Mouse (Mus musculus) bone marrow macrophage, adult 2 months (primary cell): ENCODE results near the gene Serpina10. TPM values are rescaled to one million over a fixed set of nuclear protein-coding genes. Genes with fewer than 3 reads are reported as not detected.
"Not testable (repeated sequence)": the region's sequence is repeated elsewhere in the genome, so short reads cannot be mapped to it uniquely, and the experiment has no call there.

Experiments used
- H3K27ac ChIP-seq: 2 replicates; pipeline ENCODE4 v1.5.1; 2012; ENCODE audit warnings: low read depth, low read length; ENCODE audit not compliant: insufficient read depth
- H3K4me1 ChIP-seq: 2 replicates; pipeline ENCODE4 v1.6.1; 2012; ENCODE audit warnings: low read length; ENCODE audit not compliant: control insufficient read depth, insufficient read depth
- H3K4me3 ChIP-seq: 2 replicates; pipeline ENCODE4 v1.5.1; 2012; ENCODE audit warnings: mild to moderate bottlenecking, low read length, moderate library complexity; ENCODE audit not compliant: insufficient read depth
- CTCF ChIP-seq: IDR thresholded peaks from 2 replicates; pipeline ENCODE4 v1.5.1; 2012; ENCODE audit warnings: low read depth, mild to moderate bottlenecking, low read length, moderate library complexity
- POLR2A ChIP-seq: IDR thresholded peaks from 2 replicates; pipeline ENCODE4 v1.6.1; 2012; ENCODE audit warnings: mild to moderate bottlenecking, low read depth, low read length, borderline replicate concordance
- polyA plus RNA-seq: library from polyadenylated mRNA; stranded (reverse); fragments of >200 nt; gene quantifications from 2 replicates; pipeline ENCODE4 v1.2.4, GENCODE M21; 2012; ENCODE audit not compliant: missing spikeins, insufficient read depth, insufficient read length

The Serpina10 gene
- polyA plus RNA-seq, 1 experiment, result not detected

- TF ChIP-seq POLR2A (no peak), CTCF (no peak)
- Histone ChIP-seq H3K4me1 (no peaks in the 10 kb centered on the region), H3K27ac (no peak overlapping the region), H3K4me3 (no peak overlapping the region)
These were observed 3.2 kb upstream of the Serpina10 start for GRCm38 (mm10) chr12:103634430-103634829.

DNA sequence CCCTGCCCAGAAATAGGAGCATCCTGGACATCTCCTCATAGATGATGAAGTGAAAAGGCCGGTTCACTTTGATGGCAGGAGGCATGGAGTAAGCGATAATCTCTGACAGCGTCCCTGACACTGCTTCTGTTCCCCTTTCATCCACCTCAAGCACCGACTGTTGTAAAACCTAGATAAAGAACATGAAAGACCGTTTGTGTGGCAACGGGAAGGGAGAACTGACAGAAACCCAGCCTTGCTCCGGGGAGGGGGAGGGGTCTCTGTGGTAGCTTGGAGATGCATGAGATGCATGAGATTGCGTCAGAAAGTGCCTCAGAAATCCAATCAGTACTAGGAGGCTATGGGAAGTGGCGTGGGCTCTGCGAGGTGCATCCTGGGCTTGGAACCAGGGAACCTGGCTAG, 14.4 kb downstream of the Serpina10 start:
- Histone ChIP-seq H3K4me3 (no peak overlapping the region), H3K4me1 (no peaks in the 10 kb centered on the region), H3K27ac (no peak overlapping the region)
- TF ChIP-seq POLR2A (no peak), CTCF (no peak)

GRCm38 (mm10) chr12:103615734-103616133, 15.5 kb downstream of the Serpina10 start:
- Histone ChIP-seq H3K27ac (no peak overlapping the region), H3K4me1 (no peaks in the 10 kb centered on the region), H3K4me3 (no peak overlapping the region)
- TF ChIP-seq POLR2A, result no peak

DNA sequence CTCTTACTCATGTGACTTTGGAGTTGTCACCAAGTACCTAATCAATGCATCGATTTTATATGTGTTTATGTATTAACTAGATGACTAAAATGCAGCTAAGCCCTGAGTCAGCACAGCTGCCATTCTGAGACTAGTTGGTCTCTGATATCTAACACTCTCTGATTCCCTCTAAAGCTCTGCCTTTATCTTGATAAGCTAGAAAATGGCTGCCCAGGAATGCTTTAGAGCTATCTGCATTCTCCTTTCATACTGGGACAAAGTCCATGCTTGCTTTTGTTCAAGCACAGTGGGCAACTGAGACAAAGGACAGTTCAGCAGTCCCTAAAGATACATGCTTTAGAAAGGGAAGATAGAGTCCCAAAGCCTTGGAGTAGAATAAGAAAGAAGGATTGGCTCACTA, 16.1 kb downstream of the Serpina10 start:
- H3K4me3 ChIP-seq, result no peak overlapping the region
- no peaks in the 10 kb centered on the region for H3K4me1 ChIP-seq
- TF ChIP-seq POLR2A (no peak), CTCF (no peak)
- no peak overlapping the region for H3K27ac ChIP-seq

- no peak for TF ChIP-seq POLR2A
- no peak for TF ChIP-seq CTCF
- H3K27ac ChIP-seq, result no peak overlapping the region
- no peak overlapping the region for H3K4me3 ChIP-seq
- H3K4me1 ChIP-seq, result no peaks in the 10 kb centered on the region
These were observed 29.4 kb downstream of the Serpina10 start for GRCm38 (mm10) chr12:103601839-103602238.

- TF ChIP-seq CTCF (no peak), POLR2A (no peak)
- H3K27ac ChIP-seq, result no peak overlapping the region
- H3K4me3 ChIP-seq, result no peak overlapping the region
- no peaks in the 10 kb centered on the region for H3K4me1 ChIP-seq
These were observed 30.9 kb downstream of the Serpina10 start for GRCm38 (mm10) chr12:103600364-103600763.

DNA sequence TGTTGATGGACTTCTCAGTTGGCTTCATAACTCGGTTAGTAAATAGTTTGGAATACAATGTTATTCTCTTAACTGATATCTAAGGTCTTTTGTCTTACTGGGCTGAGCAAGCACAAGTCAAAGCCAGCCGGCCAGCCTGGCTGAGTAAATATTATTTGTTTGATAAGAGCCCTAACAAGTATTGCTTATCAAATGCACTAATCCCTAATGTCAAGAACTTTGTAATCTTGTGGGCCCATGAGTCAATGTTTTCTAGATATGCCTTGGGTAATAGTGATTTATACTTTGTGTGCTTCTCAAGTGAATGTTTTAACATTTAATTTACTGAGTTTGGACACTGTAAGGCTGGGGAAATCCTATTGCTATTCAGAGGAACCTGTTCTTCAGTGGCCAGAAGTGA, 32.8 kb downstream of the Serpina10 start:
- Histone ChIP-seq H3K27ac (no peak overlapping the region), H3K4me3 (no peak overlapping the region), H3K4me1 (no peaks in the 10 kb centered on the region)
- TF ChIP-seq CTCF (no peak), POLR2A (no peak)

- H3K4me3 ChIP-seq, result no peak overlapping the region
- no peaks in the 10 kb centered on the region for H3K4me1 ChIP-seq
- H3K27ac ChIP-seq, result no peak overlapping the region
- no peak for TF ChIP-seq CTCF
- TF ChIP-seq POLR2A, result no peak
These were observed 47.5 kb downstream of the Serpina10 start for GRCm38 (mm10) chr12:103583771-103584170.

GRCm38 (mm10) chr12:103578148-103578547, 53.1 kb downstream of the Serpina10 start:
- not testable (repeated sequence) for H3K4me1 ChIP-seq, H3K27ac ChIP-seq

DNA sequence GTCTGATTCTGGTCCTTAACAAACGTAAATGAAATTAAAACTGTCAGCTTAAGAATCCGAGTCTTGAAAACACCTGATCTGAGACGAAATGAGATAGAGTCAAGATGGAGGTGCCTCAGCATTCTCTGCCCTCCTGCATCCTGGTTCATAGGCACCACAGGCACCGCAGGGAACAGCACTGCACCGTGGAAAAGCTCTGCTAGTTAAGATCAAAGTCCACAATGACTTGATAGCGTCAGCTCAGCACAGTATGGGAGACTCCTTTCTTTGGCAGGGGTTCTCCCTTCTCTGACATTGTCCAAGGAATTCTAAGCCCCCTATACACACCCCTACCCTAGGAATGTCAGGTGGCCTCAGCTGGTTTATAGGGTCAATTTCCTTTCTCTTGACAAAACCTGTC, 61.6 kb downstream of the Serpina10 start:
- TF ChIP-seq POLR2A (no peak), CTCF (no peak)
- Histone ChIP-seq H3K4me1 (no peaks in the 10 kb centered on the region), H3K27ac (no peak overlapping the region), H3K4me3 (no peak overlapping the region)

More at GRCm38 (mm10) chr12:103578148-103578547, 53.1 kb downstream of the Serpina10 start:
- not testable (repeated sequence) for H3K4me3 ChIP-seq

- H3K4me1 ChIP-seq, result no peaks in the 10 kb centered on the region
- no peak overlapping the region for H3K27ac ChIP-seq
- TF ChIP-seq CTCF (no peak), POLR2A (no peak)
- no peak overlapping the region for H3K4me3 ChIP-seq
These were observed 64.1 kb downstream of the Serpina10 start for GRCm38 (mm10) chr12:103567129-103567528.

DNA sequence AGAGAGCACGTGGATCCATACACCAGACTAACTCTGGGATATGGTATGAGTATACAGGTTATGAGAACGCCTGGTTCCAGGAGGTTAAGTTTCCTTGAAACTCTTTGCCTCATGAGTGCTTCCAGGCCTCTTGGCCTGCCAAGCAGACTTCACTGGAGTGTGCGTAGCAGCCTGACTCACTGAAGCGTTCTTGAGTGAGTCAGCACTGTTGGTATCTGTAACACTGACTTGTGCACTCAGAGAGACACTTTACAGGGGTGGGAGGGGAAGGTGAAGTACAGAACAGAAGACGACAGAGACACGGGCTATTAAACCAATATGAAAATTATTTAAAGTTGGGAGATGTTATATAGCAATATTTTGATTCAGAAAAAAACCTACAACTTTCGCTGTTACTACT, 66.1 kb downstream of the Serpina10 start:
- H3K27ac ChIP-seq, result no peak overlapping the region
- no peak overlapping the region for H3K4me3 ChIP-seq
- no peaks in the 10 kb centered on the region for H3K4me1 ChIP-seq
- no peak for TF ChIP-seq POLR2A
- no peak for TF ChIP-seq CTCF

Other genes with a start within 250 kb of the Serpina10 start
- gene Otub2, start 242.8 kb downstream of the Serpina10 start, polyA plus RNA-seq, result 3.8 and 5.6 TPM in 2 replicates
- 1.9 TPM in 1 of 2 replicates, not detected in the other for gene 9330161L09Rik, start 223.6 kb downstream of the Serpina10 start, polyA plus RNA-seq
- gene Ddx24, start 205.6 kb downstream of the Serpina10 start, polyA plus RNA-seq, result 58.7 and 62.6 TPM in 2 replicates
- gene Ifi27, start 197.2 kb downstream of the Serpina10 start, polyA plus RNA-seq, result 93.3 and 100 TPM in 2 replicates
- gene Ifi27l2a, start 187.8 kb downstream of the Serpina10 start, polyA plus RNA-seq, result 1,008 and 1,016 TPM in 2 replicates
- gene Ifi27l2b, start 174.2 kb downstream of the Serpina10 start, polyA plus RNA-seq, result not detected in 2 replicates
- 0.49 TPM in 1 of 2 replicates, not detected in the other for gene Ppp4r4, start 99.2 kb downstream of the Serpina10 start, polyA plus RNA-seq
- gene Serpina6, start 25.8 kb upstream of the Serpina10 start, polyA plus RNA-seq, result not detected in 2 replicates
- not detected in 2 replicates for gene Serpina16, start 44.7 kb upstream of the Serpina10 start, polyA plus RNA-seq
- gene Serpina1f, start 64.1 kb upstream of the Serpina10 start, polyA plus RNA-seq, result not detected in 2 replicates
- not detected in 2 replicates for gene Serpina1d, start 142.1 kb upstream of the Serpina10 start, polyA plus RNA-seq
- not detected in 2 replicates for gene Serpina1b, start 198.9 kb upstream of the Serpina10 start, polyA plus RNA-seq
- not detected in 2 replicates for gene Serpina1a, start 232.1 kb upstream of the Serpina10 start, polyA plus RNA-seq